Mouse (Mus musculus) thymus, adult 2 months (tissue): ENCODE results near the gene Sds.

Experiments used
- CTCF ChIP-seq: fragments of 200-500 bp; IDR thresholded peaks from 2 replicates; pipeline ENCODE4 v1.5.1; 2012; ENCODE audit warnings: mild to moderate bottlenecking, control low read depth, low read length, moderate library complexity, borderline replicate concordance; ENCODE audit not compliant: control insufficient read depth, poor library complexity, insufficient read depth; ENCODE audit errors: extremely low read depth
- POLR2A ChIP-seq: fragments of 200-500 bp; IDR thresholded peaks from 2 replicates; pipeline ENCODE4 v1.6.1; 2012; ENCODE audit warnings: mild to moderate bottlenecking, low read length, control low read depth, moderate library complexity; ENCODE audit not compliant: control insufficient read depth, poor library complexity, insufficient read depth; ENCODE audit errors: extremely low read depth

DNA sequence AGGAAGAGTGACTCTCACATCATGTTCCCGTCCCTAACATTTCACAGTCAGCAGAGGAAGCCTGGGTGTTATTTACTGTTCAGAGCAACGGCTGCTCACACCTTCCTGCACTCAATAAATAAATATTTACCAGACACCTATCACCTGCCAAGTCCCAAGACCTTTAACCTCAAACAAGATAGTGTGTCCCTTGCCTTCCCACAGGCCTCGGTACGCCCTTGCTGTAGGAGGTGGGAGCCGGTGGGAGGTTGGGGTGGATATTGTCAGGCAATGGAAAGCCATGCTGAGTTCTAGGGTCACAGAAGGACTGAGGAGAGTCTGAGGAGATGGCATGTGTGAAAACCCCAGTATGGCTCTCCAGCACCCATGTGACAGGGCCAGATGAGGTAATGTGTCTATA, 8.0 kb upstream of the Sds start:
- TF ChIP-seq POLR2A (no peak), CTCF (no peak)
